Mouse (Mus musculus): ENCODE results near the gene Sec14l4. TPM values are rescaled to one million over a fixed set of nuclear protein-coding genes. Genes with fewer than 3 reads are reported as not detected.

The Sec14l4 gene
- total RNA-seq, 2 experiments from 2014 or later, result 5.6 to 6.5 TPM

- no peak for DNase-seq (ENCODE audit: low spot score in 2 of 2)
These were observed 4.2 kb upstream of the Sec14l4 start for GRCm38 (mm10) chr11:4027066-4027465.

GRCm38 (mm10) chr11:4027561-4028334, 3.5 kb upstream of the Sec14l4 start:
- no peak for DNase-seq (ENCODE audit: low spot score in 2 of 2)

- no peak for DNase-seq (ENCODE audit: low spot score in 2 of 2)
These were observed 1.9 kb upstream of the Sec14l4 start for GRCm38 (mm10) chr11:4029343-4029742.

- no peak for DNase-seq (ENCODE audit: low spot score in 2 of 2)
These were observed 699 bp downstream of the Sec14l4 start for GRCm38 (mm10) chr11:4031961-4032360.

- DNase-seq (ENCODE audit: low spot score in 2 of 2), result no peak
These were observed 2.2 kb downstream of the Sec14l4 start for GRCm38 (mm10) chr11:4033471-4033870.

GRCm38 (mm10) chr11:4034169-4034568, 2.9 kb downstream of the Sec14l4 start:
- no peak for DNase-seq (ENCODE audit: low spot score in 2 of 2)

- no peak for DNase-seq (ENCODE audit: low spot score in 2 of 2)
These were observed 4.0 kb downstream of the Sec14l4 start for GRCm38 (mm10) chr11:4035116-4035892.

GRCm38 (mm10) chr11:4035916-4036315, 4.7 kb downstream of the Sec14l4 start:
- no peak for DNase-seq (ENCODE audit: low spot score in 2 of 2)

- DNase-seq (ENCODE audit: low spot score in 2 of 2), result no peak
These were observed 5.3 kb downstream of the Sec14l4 start for GRCm38 (mm10) chr11:4036365-4037084.

GRCm38 (mm10) chr11:4039951-4040350, 8.7 kb downstream of the Sec14l4 start:
- DNase-seq (ENCODE audit: low spot score in 2 of 2), result no peak

GRCm38 (mm10) chr11:4041123-4041625, 9.9 kb downstream of the Sec14l4 start:
- no peak for DNase-seq (ENCODE audit: low spot score in 2 of 2)

GRCm38 (mm10) chr11:4043081-4043480, 11.8 kb downstream of the Sec14l4 start:
- no peak for DNase-seq (ENCODE audit: low spot score in 2 of 2)

- DNase-seq (ENCODE audit: low spot score in 2 of 2), result no peak
These were observed 15.3 kb downstream of the Sec14l4 start for GRCm38 (mm10) chr11:4046526-4046925.

- no peak for DNase-seq (ENCODE audit: low spot score in 2 of 2)
These were observed 16.5 kb downstream of the Sec14l4 start for GRCm38 (mm10) chr11:4047766-4048165.

- DNase-seq (ENCODE audit: low spot score in 2 of 2), result no peak
These were observed 17.2 kb downstream of the Sec14l4 start for GRCm38 (mm10) chr11:4048438-4048837.

- peak; percentile 69 to 72 for DNase-seq (ENCODE audit: low spot score in 2 of 2)
These were observed 22.3 kb downstream of the Sec14l4 start for GRCm38 (mm10) chr11:4053586-4053985.

- no peak for DNase-seq (ENCODE audit: low spot score in 2 of 2)
These were observed 29.8 kb downstream of the Sec14l4 start for GRCm38 (mm10) chr11:4060866-4061575.

- no peak for DNase-seq (ENCODE audit: low spot score in 2 of 2)
These were observed 31.3 kb downstream of the Sec14l4 start for GRCm38 (mm10) chr11:4062523-4062922.

GRCm38 (mm10) chr11:4062981-4063380, 31.7 kb downstream of the Sec14l4 start:
- no peak for DNase-seq (ENCODE audit: low spot score in 2 of 2)

- no peak for DNase-seq (ENCODE audit: low spot score in 2 of 2)
These were observed 33.4 kb downstream of the Sec14l4 start, which contains the start of gene Sec14l3 for GRCm38 (mm10) chr11:4064627-4065122. TSS of gene Sec14l3 (plus strand) at chr11:4064841.

- DNase-seq (ENCODE audit: low spot score in 2 of 2), result no peak
These were observed 38.4 kb downstream of the Sec14l4 start for GRCm38 (mm10) chr11:4069664-4070063.
